Mouse (Mus musculus): ENCODE data around the gene Loxl1. TPM values are rescaled to one million over a fixed set of nuclear protein-coding genes. Genes with fewer than 3 reads are reported as not detected.

The Loxl1 gene
- polyA plus RNA-seq, 1 experiment, result 3.4 TPM

DNA sequence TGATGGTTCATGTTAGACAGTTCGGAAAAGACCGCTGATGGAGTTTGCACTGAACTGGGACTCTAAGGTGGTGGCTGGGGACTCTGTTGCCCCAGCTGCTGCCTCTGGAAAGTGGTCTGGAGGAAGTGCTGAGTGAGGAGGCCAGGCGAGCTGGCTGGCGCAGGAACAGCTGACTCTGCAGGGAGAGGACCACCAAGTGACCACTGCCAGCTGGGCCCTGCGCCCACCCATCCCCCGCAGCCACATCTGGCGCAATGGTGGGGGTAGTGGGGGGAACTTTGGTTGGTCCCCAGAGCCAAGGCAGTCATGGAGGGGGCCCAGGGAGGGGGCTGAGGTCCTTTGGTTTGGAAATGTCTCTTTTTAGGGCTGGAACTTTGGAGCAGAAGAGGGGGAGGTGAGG, 3.8 kb upstream of the Loxl1 start:
- H3K9ac ChIP-seq (ENCODE audit: low read depth, poor library complexity, severe bottlenecking), result no peak overlapping the region
- no peaks in the 10 kb centered on the region for H3K36me3 ChIP-seq (ENCODE audit: control insufficient read depth, insufficient read depth, low read length, poor library complexity, severe bottlenecking)
- H3K9me3 ChIP-seq (replicated peaks; ENCODE audit: control insufficient read depth, insufficient read depth, low read length, poor library complexity, severe bottlenecking), result no peaks in the 10 kb centered on the region
- no peaks in the 10 kb centered on the region for H3K4me1 ChIP-seq (ENCODE audit: control insufficient read depth, insufficient read depth, low read length)
- no peaks in the 10 kb centered on the region for H3K27me3 ChIP-seq (ENCODE audit: control insufficient read depth, insufficient read depth, low read length, poor library complexity, severe bottlenecking)
- no peak overlapping the region for H3K4me3 ChIP-seq (ENCODE audit: low read depth, low read length)
- no peak overlapping the region for H3K27ac ChIP-seq (ENCODE audit: insufficient read depth, low read length)
- TF ChIP-seq EP300 (IDR thresholded peaks at IDR 0.05; ENCODE audit: insufficient read depth, low read depth, low read length), result no peak
- TF ChIP-seq POLR2A (IDR thresholded peaks at IDR 0.05; ENCODE audit: insufficient read depth, low read length), result no peak

DNA sequence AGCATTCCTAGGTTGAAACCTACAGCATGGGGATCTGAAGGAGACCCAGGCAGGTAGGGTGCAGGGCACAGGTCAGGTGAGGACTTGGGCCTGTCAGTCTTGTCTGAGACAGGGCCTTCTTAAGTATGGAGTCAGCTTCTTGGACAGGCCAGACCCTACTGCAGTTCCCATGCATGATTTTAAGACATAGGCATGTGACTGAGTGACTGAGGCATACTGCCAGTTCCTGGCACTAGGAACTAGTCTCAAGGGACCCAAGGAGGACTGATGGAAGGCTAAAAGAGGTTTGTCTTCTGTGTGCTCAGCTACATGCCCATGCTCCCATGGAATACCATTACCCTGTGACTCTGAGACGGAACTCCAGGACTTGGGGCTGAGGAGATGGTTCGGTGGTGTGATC, 2.9 kb upstream of the Loxl1 start:
- TF ChIP-seq POLR2A (IDR thresholded peaks at IDR 0.05; ENCODE audit: insufficient read depth, low read length) (no peak), EP300 (IDR thresholded peaks at IDR 0.05; ENCODE audit: insufficient read depth, low read depth, low read length) (no peak), CTCF (IDR thresholded peaks at IDR 0.05; ENCODE audit: low read depth, low read length) (no peak)
- Histone ChIP-seq H3K9ac (ENCODE audit: low read depth, poor library complexity, severe bottlenecking) (no peak overlapping the region), H3K4me1 (ENCODE audit: control insufficient read depth, insufficient read depth, low read length) (no peaks in the 10 kb centered on the region), H3K27me3 (ENCODE audit: control insufficient read depth, insufficient read depth, low read length, poor library complexity, severe bottlenecking) (no peaks in the 10 kb centered on the region), H3K4me3 (ENCODE audit: low read depth, low read length) (no peak overlapping the region), H3K36me3 (ENCODE audit: control insufficient read depth, insufficient read depth, low read length, poor library complexity, severe bottlenecking) (no peaks in the 10 kb centered on the region), H3K27ac (ENCODE audit: insufficient read depth, low read length) (no peak overlapping the region), H3K9me3 (replicated peaks; ENCODE audit: control insufficient read depth, insufficient read depth, low read length, poor library complexity, severe bottlenecking) (no peaks in the 10 kb centered on the region)

DNA sequence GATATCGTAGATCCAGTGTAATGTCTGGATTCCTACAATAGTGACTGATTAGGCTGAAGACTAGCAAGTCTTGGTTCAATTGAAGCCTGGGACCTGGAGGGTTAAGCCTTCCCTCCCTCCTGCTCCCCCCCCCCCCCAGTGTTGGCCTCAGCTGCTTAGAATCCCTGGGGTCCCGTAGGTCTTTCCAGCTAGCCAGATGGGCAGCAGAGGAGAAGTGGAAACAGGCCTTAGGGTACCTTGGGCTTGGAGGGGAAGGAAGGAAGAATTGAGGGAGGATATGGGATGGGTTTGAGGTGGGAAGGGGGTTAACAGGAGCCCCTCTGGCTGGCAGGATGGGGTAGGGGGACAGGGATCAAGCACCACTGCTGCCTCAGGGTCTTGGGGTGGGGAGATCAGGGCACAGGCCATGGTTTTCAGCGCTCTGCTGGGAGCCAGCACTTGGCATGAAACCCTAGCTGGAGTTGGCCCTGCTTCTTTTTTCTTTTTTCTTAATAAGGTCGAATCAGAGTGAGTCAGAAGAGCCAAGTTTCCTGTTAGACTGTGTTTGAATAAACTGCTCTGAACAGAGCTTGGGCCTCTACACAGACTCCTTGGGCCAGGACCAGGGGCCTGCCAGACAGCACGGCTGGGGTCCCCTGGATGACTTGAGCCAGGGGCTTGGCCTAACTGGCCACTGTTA, 1.8 kb upstream of the Loxl1 start:
- H3K4me1 ChIP-seq (ENCODE audit: control insufficient read depth, insufficient read depth, low read length), result no peaks in the 10 kb centered on the region
- no peak overlapping the region for H3K9ac ChIP-seq (ENCODE audit: low read depth, poor library complexity, severe bottlenecking)
- no peaks in the 10 kb centered on the region for H3K27me3 ChIP-seq (ENCODE audit: control insufficient read depth, insufficient read depth, low read length, poor library complexity, severe bottlenecking)

DNA sequence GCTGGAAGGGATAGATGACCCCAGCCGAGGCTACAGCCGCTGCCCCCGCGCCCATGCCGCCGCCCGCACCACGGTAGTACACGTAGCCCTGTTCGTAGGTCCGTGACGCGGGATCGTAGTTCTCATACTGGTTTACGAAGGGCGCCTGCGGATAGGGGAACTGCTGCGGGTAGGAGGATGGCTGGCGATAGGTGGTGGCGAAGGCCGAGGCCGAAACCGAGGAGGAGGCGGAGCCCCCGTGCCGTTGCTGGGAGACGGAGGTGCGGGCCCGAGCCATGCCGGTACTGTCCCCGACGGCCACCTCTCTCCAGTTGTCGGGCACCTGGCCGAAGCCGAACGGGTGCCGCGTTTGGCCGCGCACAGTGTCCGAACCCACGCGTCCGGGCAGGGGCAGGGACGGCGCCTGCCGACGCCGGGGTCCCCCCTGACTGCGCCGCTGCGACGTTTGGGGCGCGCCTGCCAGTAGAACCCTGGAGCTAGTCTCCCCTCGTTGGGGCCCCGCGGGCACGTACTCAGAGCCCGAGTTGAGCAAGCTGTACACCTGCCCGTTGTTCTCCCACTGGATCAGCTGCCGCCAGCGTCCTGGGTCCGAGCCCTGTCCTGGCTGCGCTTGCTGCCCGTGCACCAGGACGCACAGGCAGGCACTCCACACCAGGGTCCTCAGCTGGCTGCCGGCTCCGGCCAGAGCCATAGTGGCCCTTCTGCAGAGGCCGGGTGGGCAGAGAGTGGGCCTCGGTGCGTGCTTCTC, 616 bp downstream of the Loxl1 start:
- TF ChIP-seq POLR2A (IDR thresholded peaks at IDR 0.05; ENCODE audit: insufficient read depth, low read length) (no peak), CTCF (IDR thresholded peaks at IDR 0.05; ENCODE audit: low read depth, low read length) (no peak), EP300 (IDR thresholded peaks at IDR 0.05; ENCODE audit: insufficient read depth, low read depth, low read length) (no peak)
- no peak overlapping the region for H3K27ac ChIP-seq (ENCODE audit: insufficient read depth, low read length)
- peak overlapping the region; percentile 55 for H3K9ac ChIP-seq (ENCODE audit: low read depth, poor library complexity, severe bottlenecking)
- no peaks in the 10 kb centered on the region for H3K9me3 ChIP-seq (replicated peaks; ENCODE audit: control insufficient read depth, insufficient read depth, low read length, poor library complexity, severe bottlenecking)
- no peaks in the 10 kb centered on the region for H3K4me1 ChIP-seq (ENCODE audit: control insufficient read depth, insufficient read depth, low read length)
- H3K27me3 ChIP-seq (ENCODE audit: control insufficient read depth, insufficient read depth, low read length, poor library complexity, severe bottlenecking), result no peaks in the 10 kb centered on the region
- peak overlapping the region; percentile 67 for H3K4me3 ChIP-seq (ENCODE audit: low read depth, low read length)
- no peaks in the 10 kb centered on the region for H3K36me3 ChIP-seq (ENCODE audit: control insufficient read depth, insufficient read depth, low read length, poor library complexity, severe bottlenecking)

More for the DNA sequence above, 1.8 kb upstream of the Loxl1 start:
- H3K9me3 ChIP-seq (replicated peaks; ENCODE audit: control insufficient read depth, insufficient read depth, low read length, poor library complexity, severe bottlenecking), result no peaks in the 10 kb centered on the region
- TF ChIP-seq CTCF (IDR thresholded peaks at IDR 0.05; ENCODE audit: low read depth, low read length), result no peak
- no peak for TF ChIP-seq EP300 (IDR thresholded peaks at IDR 0.05; ENCODE audit: insufficient read depth, low read depth, low read length)
- TF ChIP-seq POLR2A (IDR thresholded peaks at IDR 0.05; ENCODE audit: insufficient read depth, low read length), result no peak
- no peak overlapping the region for H3K4me3 ChIP-seq (ENCODE audit: low read depth, low read length)
- no peak overlapping the region for H3K27ac ChIP-seq (ENCODE audit: insufficient read depth, low read length)
- no peaks in the 10 kb centered on the region for H3K36me3 ChIP-seq (ENCODE audit: control insufficient read depth, insufficient read depth, low read length, poor library complexity, severe bottlenecking)

DNA sequence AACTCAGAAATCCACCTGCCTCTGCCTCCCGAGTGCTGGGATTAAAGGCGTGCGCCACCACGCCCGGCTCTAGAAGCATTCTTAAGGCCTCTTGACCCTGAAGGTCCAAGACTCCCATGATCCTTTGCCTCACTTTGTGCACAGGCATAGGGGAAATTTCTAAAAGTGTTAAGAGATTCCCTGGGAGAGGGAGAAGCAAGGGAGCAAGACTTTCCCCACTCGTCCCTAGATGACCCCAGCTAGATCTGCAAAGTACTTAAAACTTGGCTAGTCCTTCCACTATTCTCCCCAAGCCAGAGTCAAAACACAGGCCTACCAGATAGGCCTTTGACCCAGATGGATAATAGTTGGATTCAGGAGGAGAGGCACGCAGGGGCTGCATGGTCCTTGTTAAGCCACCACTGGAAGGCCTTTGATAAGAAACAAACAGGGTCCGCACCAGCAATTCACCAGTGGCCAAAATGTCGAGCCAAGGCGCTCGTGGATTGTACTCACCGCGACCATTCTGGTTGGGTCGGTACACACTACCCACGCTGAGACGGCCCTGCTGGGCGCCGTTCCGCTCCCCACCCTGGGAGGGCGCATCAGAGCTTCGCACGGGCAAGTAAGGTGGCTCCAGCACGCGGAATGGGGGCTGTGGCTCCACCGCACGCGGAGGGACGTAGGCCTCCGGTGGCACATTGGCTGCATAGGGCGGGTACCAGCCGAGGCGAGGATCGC, 1.6 kb downstream of the Loxl1 start:
- no peaks in the 10 kb centered on the region for H3K9me3 ChIP-seq (replicated peaks; ENCODE audit: control insufficient read depth, insufficient read depth, low read length, poor library complexity, severe bottlenecking)
- TF ChIP-seq EP300 (IDR thresholded peaks at IDR 0.05; ENCODE audit: insufficient read depth, low read depth, low read length) (no peak), POLR2A (IDR thresholded peaks at IDR 0.05; ENCODE audit: insufficient read depth, low read length) (no peak), CTCF (IDR thresholded peaks at IDR 0.05; ENCODE audit: low read depth, low read length) (peak; percentile 31)
- H3K4me1 ChIP-seq (ENCODE audit: control insufficient read depth, insufficient read depth, low read length), result no peaks in the 10 kb centered on the region
- no peaks in the 10 kb centered on the region for H3K36me3 ChIP-seq (ENCODE audit: control insufficient read depth, insufficient read depth, low read length, poor library complexity, severe bottlenecking)
- no peaks in the 10 kb centered on the region for H3K27me3 ChIP-seq (ENCODE audit: control insufficient read depth, insufficient read depth, low read length, poor library complexity, severe bottlenecking)
- no peak overlapping the region for H3K27ac ChIP-seq (ENCODE audit: insufficient read depth, low read length)
- H3K4me3 ChIP-seq (ENCODE audit: low read depth, low read length), result peak overlapping the region; percentile 37
- H3K9ac ChIP-seq (ENCODE audit: low read depth, poor library complexity, severe bottlenecking), result peak overlapping the region; percentile 55
